Mouse (Mus musculus) forebrain, embryonic 15.5 days (tissue): Measurements from ENCODE around the gene Ston2. TPM values are rescaled to one million over a fixed set of nuclear protein-coding genes. Genes with fewer than 3 reads are reported as not detected.

ENCODE experiments used
- microRNA-seq: library from miRNA; unstranded; fragments of <30 nt; microRNA quantifications from one replicate; pipeline ENCODE4, GENCODE M21; 2016
- polyA plus RNA-seq: library from polyadenylated mRNA; unstranded; fragments of >200 nt; fragmentation: Nextera tagmentation; extraction: Ambion mirVana; gene quantifications from 2 replicates; pipeline ENCODE4 v1.2.1, GENCODE M21; 2015

Ston2 gene
- polyA plus RNA-seq, 1 experiment from 2014 or later, result 6.2 TPM

Small RNA genes within 50 kb of the gene (microRNA-seq; reads per million reads assigned to microRNA genes)
- gene Gm22015, result not detected

Other genes with a start within 250 kb of the Ston2 start
- 68.6 and 71.1 TPM in 2 replicates for gene Gtf2a1, start 197.9 kb downstream of the Ston2 start, polyA plus RNA-seq
- 109 and 110 TPM in 2 replicates for gene Sel1l, start 60.8 kb upstream of the Ston2 start, polyA plus RNA-seq